Mouse (Mus musculus) embryonic facial prominence, embryonic 13.5 days (tissue): ENCODE measurements around the gene Adprhl1. TPM values are rescaled to one million over a fixed set of nuclear protein-coding genes. Genes with fewer than 3 reads are reported as not detected.

Experiments used
- ATAC-seq: fragments of 200-750 bp; cut with Nextera tagmentation; 2 replicates; pipeline ENCODE4 v1.8.0; 2017; ENCODE audit warnings: low read depth; ENCODE audit not compliant: insufficient number of reproducible peaks, insufficient read depth, low FRiP score, low TSS enrichment
- H3K27ac ChIP-seq: fragments of 300-500 bp; sonication (generic); 2 replicates; pipeline ENCODE4 v1.5.1; 2015; ENCODE audit warnings: moderate library complexity, mild to moderate bottlenecking, inconsistent platforms
- H3K27me3 ChIP-seq: fragments of 300-500 bp; sonication (generic); 2 replicates; pipeline ENCODE4 v1.6.1; 2015; ENCODE audit warnings: mild to moderate bottlenecking, inconsistent platforms
- H3K36me3 ChIP-seq: fragments of 300-500 bp; sonication (generic); 2 replicates; pipeline ENCODE4 v1.6.1; 2015; ENCODE audit warnings: mild to moderate bottlenecking, inconsistent platforms
- H3K4me1 ChIP-seq: fragments of 300-500 bp; sonication (generic); 2 replicates; pipeline ENCODE4 v1.6.1; 2015; ENCODE audit warnings: inconsistent platforms
- H3K4me2 ChIP-seq: fragments of 300-500 bp; sonication (generic); 2 replicates; pipeline ENCODE4 v1.6.1; 2015; ENCODE audit warnings: moderate library complexity, mild to moderate bottlenecking, inconsistent platforms
- H3K4me3 ChIP-seq: fragments of 300-500 bp; sonication (generic); 2 replicates; pipeline ENCODE4 v1.5.1; 2015; ENCODE audit warnings: mild to moderate bottlenecking, inconsistent platforms
- H3K9ac ChIP-seq: fragments of 300-500 bp; sonication (generic); 2 replicates; pipeline ENCODE4 v1.6.1; 2015; ENCODE audit warnings: mild to moderate bottlenecking, inconsistent platforms
- H3K9me3 ChIP-seq: fragments of 300-500 bp; sonication (generic); 2 replicates; pipeline ENCODE4 v1.6.1; 2016; ENCODE audit warnings: inconsistent platforms
- WGBS: fragments of 180-500 bp; shearing (Covaris S2); methylation state at CpG from one replicate; pipeline ENCODE4 v1.1.7; 2015; ENCODE audit warnings: mixed read lengths; 5-methylcytosine and 5-hydroxymethylcytosine counted together
- polyA plus RNA-seq: library from polyadenylated mRNA; unstranded; fragments of >200 nt; fragmentation: Nextera tagmentation; extraction: Ambion mirVana; gene quantifications from 2 replicates; pipeline ENCODE4 v1.2.1, GENCODE M21; 2015

The Adprhl1 gene
- polyA plus RNA-seq, 1 experiment from 2014 or later, result not detected

GRCm38 (mm10) chr8:13267566-13267965 is 13.6 kb upstream of the Adprhl1 start:
- Histone ChIP-seq H3K9ac (no peak overlapping the region), H3K4me2 (no peak overlapping the region), H3K4me3 (no peak overlapping the region), H3K4me1 (no peaks in the 10 kb centered on the region), H3K9me3 (no peaks in the 10 kb centered on the region), H3K36me3 (peaks cover 53% of the 10 kb centered on the region), H3K27ac (no peak overlapping the region), H3K27me3 (no peaks in the 10 kb centered on the region)
- no peak for ATAC-seq
- WGBS, result 60% methylated on average over 2 of the region's 2 CpGs

GRCm38 (mm10) chr8:13263376-13263775 is 9.4 kb upstream of the Adprhl1 start:
- Histone ChIP-seq H3K4me2 (no peak overlapping the region), H3K36me3 (peaks cover 41% of the 10 kb centered on the region), H3K4me3 (no peak overlapping the region), H3K4me1 (no peaks in the 10 kb centered on the region), H3K9me3 (no peaks in the 10 kb centered on the region), H3K27me3 (no peaks in the 10 kb centered on the region), H3K27ac (no peak overlapping the region), H3K9ac (no peak overlapping the region)
- ATAC-seq, result no peak
- 43% methylated on average over 3 of the region's 3 CpGs for WGBS

DNA sequence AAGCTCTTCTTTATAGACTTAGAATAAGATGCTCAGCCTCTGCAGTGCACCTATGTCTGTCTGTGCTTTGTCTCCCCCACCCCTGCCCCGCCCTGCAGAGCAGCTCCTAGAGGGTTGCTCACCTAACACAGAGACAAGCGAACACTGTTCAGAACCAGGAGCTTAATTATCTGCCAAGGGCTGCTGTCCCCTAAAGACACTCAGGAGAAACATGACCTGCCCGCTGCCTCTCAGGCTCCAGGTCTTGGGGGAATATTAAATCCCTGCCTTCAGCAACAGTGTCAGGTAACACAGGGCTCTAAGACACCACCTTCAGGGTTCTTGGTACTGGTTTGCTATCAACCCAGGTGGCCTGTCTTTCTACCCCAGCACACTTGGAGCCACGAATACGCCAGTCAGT is 549 bp downstream of the Adprhl1 start:
- ATAC-seq, result no peak
- H3K4me1 ChIP-seq, result peaks cover 7% of the 10 kb centered on the region
- no peak overlapping the region for H3K27ac ChIP-seq
- peaks cover 25% of the 10 kb centered on the region for H3K36me3 ChIP-seq
- H3K9me3 ChIP-seq, result no peaks in the 10 kb centered on the region
- no peak overlapping the region for H3K4me3 ChIP-seq
- H3K9ac ChIP-seq, result no peak overlapping the region
- H3K27me3 ChIP-seq, result no peaks in the 10 kb centered on the region
- H3K4me2 ChIP-seq, result no peak overlapping the region
- WGBS, result 58% methylated on average over 5 of the region's 5 CpGs

- H3K9me3 ChIP-seq, result no peaks in the 10 kb centered on the region
- no peak overlapping the region for H3K9ac ChIP-seq
- WGBS, result 87% methylated on average over 13 of the region's 13 CpGs
- H3K4me2 ChIP-seq, result no peak overlapping the region
- H3K4me3 ChIP-seq, result no peak overlapping the region
- H3K27me3 ChIP-seq, result no peaks in the 10 kb centered on the region
- no peak for ATAC-seq
- H3K36me3 ChIP-seq, result peaks cover 21% of the 10 kb centered on the region
- H3K4me1 ChIP-seq, result peaks cover 7% of the 10 kb centered on the region
- no peak overlapping the region for H3K27ac ChIP-seq
These were observed 1.1 kb downstream of the Adprhl1 start for GRCm38 (mm10) chr8:13252837-13253236.

GRCm38 (mm10) chr8:13244343-13244880 is 9.6 kb downstream of the Adprhl1 start:
- no peaks in the 10 kb centered on the region for H3K36me3 ChIP-seq
- no peak overlapping the region for H3K4me3 ChIP-seq
- H3K9ac ChIP-seq, result no peak overlapping the region
- ATAC-seq, result no peak
- no peaks in the 10 kb centered on the region for H3K4me1 ChIP-seq
- WGBS, result 87% methylated on average over 11 of the region's 11 CpGs
- H3K27me3 ChIP-seq, result peaks cover 6% of the 10 kb centered on the region; the same call in 1 of the 2 replicates
- no peak overlapping the region for H3K27ac ChIP-seq
- H3K4me2 ChIP-seq, result no peak overlapping the region
- no peaks in the 10 kb centered on the region for H3K9me3 ChIP-seq

DNA sequence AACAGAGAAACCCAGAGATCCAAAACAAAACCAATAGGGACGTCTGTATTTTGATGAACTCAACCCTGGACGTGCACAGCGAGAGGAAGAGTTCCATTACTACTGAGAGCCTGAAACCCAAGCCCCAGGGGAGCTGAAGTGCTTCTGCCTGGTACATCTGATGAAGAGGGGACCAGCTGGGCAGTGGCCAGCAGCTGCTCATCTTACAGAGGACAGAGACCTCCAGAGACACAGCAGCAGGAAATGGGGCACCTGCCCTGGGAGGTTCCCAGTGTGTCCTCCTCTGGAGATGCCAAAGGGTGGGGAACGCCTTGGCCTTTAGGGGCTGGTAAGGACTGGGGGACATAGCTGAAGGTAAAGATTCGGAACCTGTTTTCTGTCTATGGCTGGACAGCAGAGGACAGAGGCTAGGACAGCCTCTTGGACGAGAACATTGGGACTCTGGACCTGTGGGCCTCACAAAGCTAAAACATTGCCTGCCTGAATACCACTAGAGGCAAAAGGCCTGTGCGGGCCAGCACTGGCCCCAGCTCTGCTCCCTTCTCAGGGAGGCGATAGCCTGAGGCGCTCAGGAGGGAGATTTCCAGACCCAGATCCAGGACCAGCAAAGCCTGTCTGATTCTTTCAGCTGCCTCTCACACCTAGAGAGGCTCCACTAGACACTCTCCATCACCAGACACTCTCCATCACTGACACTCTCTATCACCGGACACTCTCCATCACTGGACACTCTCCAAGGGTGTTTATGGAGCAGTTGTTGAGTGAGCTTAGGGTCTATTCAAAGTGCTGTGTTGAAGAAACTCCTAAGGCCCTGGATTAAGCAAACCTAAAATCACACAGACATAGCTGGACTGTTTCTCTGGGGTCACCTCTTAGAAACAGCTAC is 10.7 kb downstream of the Adprhl1 start:
- ATAC-seq, result no peak
- no peak overlapping the region for H3K4me3 ChIP-seq
- H3K9ac ChIP-seq, result no peak overlapping the region
- WGBS, result 76% methylated on average over 10 of the region's 10 CpGs
- no peaks in the 10 kb centered on the region for H3K9me3 ChIP-seq
- H3K36me3 ChIP-seq, result no peaks in the 10 kb centered on the region
- H3K4me2 ChIP-seq, result no peak overlapping the region
- no peaks in the 10 kb centered on the region for H3K4me1 ChIP-seq
- H3K27ac ChIP-seq, result no peak overlapping the region
- H3K27me3 ChIP-seq, result peaks cover 6% of the 10 kb centered on the region; the same call in 1 of the 2 replicates

GRCm38 (mm10) chr8:13240691-13241090 is 13.3 kb downstream of the Adprhl1 start:
- Histone ChIP-seq H3K4me3 (no peak overlapping the region), H3K27me3 (peaks cover 3% of the 10 kb centered on the region; the same call in 1 of the 2 replicates), H3K4me1 (no peaks in the 10 kb centered on the region), H3K9ac (no peak overlapping the region), H3K36me3 (no peaks in the 10 kb centered on the region), H3K27ac (no peak overlapping the region), H3K9me3 (no peaks in the 10 kb centered on the region), H3K4me2 (no peak overlapping the region)
- ATAC-seq, result no peak
- WGBS, result 85% methylated on average over 7 of the region's 7 CpGs

DNA sequence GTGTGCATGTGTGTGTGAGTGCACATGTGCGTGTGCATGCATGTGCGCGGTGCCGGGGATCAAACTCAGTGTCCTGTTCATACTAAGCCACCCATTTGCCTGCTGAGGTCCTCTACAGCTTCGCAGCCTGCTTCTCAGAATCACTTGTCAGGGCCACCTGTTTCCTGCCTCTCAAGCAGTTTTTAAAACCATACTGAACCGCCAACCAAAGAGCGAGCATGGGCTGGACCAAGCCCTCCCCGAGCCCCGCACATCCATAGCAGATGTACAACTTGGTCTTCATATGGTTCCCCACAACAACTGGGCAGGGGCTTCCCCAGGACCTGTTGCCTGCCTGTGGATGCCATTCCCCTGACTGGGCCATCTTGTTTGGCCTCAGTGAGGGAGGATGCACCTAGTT is 13.9 kb downstream of the Adprhl1 start:
- no peak for ATAC-seq
- 91% methylated on average over 9 of the region's 9 CpGs for WGBS
- Histone ChIP-seq H3K4me3 (no peak overlapping the region), H3K36me3 (no peaks in the 10 kb centered on the region), H3K4me1 (no peaks in the 10 kb centered on the region), H3K9me3 (no peaks in the 10 kb centered on the region), H3K27me3 (no peaks in the 10 kb centered on the region), H3K9ac (no peak overlapping the region), H3K27ac (no peak overlapping the region), H3K4me2 (no peak overlapping the region)

GRCm38 (mm10) chr8:13234803-13235202 is 19.2 kb downstream of the Adprhl1 start:
- Histone ChIP-seq H3K27me3 (peaks cover 5% of the 10 kb centered on the region; the same call in 1 of the 2 replicates), H3K4me1 (no peaks in the 10 kb centered on the region), H3K4me2 (no peak overlapping the region), H3K4me3 (no peak overlapping the region), H3K36me3 (no peaks in the 10 kb centered on the region), H3K9ac (no peak overlapping the region), H3K9me3 (no peaks in the 10 kb centered on the region), H3K27ac (no peak overlapping the region)
- WGBS, result 90% methylated on average over 13 of the region's 13 CpGs
- no peak for ATAC-seq

DNA sequence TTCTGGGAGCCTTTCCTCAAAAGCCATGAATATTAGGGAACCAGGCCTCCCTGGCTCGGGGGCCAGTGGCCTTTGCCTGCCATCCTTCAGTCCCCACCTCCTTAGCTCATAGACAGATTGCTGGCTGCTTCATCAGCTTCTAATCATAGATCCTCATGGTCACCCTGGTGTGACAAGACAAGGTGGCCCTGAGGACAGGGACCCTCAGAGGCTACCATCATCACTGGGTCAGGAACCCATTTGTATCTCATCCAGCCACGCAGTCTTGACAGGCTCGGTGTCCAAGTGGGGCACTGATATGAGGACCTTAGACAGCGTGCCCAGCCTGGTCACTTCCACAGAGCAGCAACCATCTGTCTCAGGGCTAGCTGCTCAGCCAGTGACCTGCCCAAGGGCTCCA is 23.5 kb downstream of the Adprhl1 start:
- Histone ChIP-seq H3K9me3 (no peaks in the 10 kb centered on the region), H3K27ac (no peak overlapping the region), H3K36me3 (no peaks in the 10 kb centered on the region), H3K4me2 (no peak overlapping the region), H3K27me3 (peaks cover 5% of the 10 kb centered on the region; the same call in 1 of the 2 replicates), H3K9ac (no peak overlapping the region), H3K4me1 (peaks cover 10% of the 10 kb centered on the region), H3K4me3 (no peak overlapping the region)
- ATAC-seq, result no peak
- 85% methylated on average over 4 of the region's 4 CpGs for WGBS

DNA sequence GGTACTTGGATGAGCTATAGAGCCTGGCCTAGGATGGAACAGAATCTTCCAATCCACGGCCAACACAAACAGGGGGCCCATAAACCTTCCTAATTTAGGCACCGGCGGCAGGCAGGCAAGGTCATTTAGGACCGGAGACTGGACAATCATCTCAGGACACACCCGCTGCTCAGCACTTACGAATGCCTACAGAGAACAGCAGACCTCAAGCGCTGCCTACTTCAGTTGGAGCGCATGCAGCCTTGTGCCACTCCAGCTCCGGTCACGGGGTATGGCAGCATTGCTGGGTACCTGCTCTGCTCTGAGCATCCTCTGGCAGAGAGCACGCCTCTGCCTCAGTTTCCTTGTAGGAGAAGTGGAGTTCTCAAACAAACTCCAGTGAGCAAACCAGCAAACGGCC is 24.2 kb downstream of the Adprhl1 start:
- peaks cover 10% of the 10 kb centered on the region for H3K4me1 ChIP-seq
- no peak overlapping the region for H3K4me3 ChIP-seq
- H3K9me3 ChIP-seq, result no peaks in the 10 kb centered on the region
- WGBS, result 92% methylated on average over 12 of the region's 12 CpGs
- H3K27me3 ChIP-seq, result peaks cover 5% of the 10 kb centered on the region; the same call in 1 of the 2 replicates
- H3K4me2 ChIP-seq, result no peak overlapping the region
- no peak for ATAC-seq
- no peak overlapping the region for H3K27ac ChIP-seq
- no peaks in the 10 kb centered on the region for H3K36me3 ChIP-seq
- H3K9ac ChIP-seq, result no peak overlapping the region
